Mouse (Mus musculus): ENCODE data around the gene Armc2. TPM values are rescaled to one million over a fixed set of nuclear protein-coding genes. Genes with fewer than 3 reads are reported as not detected.

Gene Armc2
- polyA plus RNA-seq, 1 experiment from 2014 or later, result 1.2 TPM

GRCm38 (mm10) chr10:42055224-42056165 is 37.3 kb upstream of the Armc2 start:
- H3K9ac ChIP-seq (ENCODE audit: low read depth, low read length), result no peak overlapping the region
- peak overlapping the region; percentile 43 for H3K4me2 ChIP-seq (replicated peaks; ENCODE audit: low read depth)
- H3K27me3 ChIP-seq (replicated peaks; ENCODE audit: control insufficient read depth, insufficient read depth, low read length), result no peaks in the 10 kb centered on the region
- 60% methylated on average over 27 of the region's 29 CpGs for WGBS
- TF ChIP-seq CTCF (IDR thresholded peaks at IDR 0.05; ENCODE audit: low read depth), result no peak
- no peak overlapping the region for H3K4me3 ChIP-seq (ENCODE audit: low read depth, low read length)
- ATAC-seq, result peak; percentile 81
- H3K9me3 ChIP-seq (ENCODE audit: control insufficient read depth), result no peaks in the 10 kb centered on the region
- no peaks in the 10 kb centered on the region for H3K36me3 ChIP-seq (ENCODE audit: control insufficient read depth, insufficient read depth)
- H3K4me1 ChIP-seq (replicated peaks; ENCODE audit: control insufficient read depth, insufficient read depth, low read length), result no peaks in the 10 kb centered on the region
- H3K27ac ChIP-seq (ENCODE audit: low read depth, low read length), result no peak overlapping the region

DNA sequence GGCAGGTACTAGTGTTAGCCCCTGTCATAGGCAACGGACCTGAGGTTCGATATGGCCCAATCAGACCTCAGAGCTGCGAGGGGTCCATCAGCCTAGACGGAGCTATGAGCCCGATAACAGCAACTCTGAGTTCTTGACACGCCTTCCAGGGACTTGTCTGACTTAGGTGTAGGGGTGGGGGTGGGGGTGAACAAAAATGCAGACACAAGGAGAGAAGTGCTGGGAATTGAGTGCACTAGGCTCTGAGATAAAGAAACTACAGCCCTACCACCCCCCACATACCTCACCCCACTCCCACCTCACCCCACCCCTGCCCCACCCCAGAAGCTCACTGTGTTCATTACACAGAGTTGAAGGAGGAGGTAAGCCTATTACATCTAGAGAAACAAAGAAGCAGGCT is 32.8 kb upstream of the Armc2 start:
- Histone ChIP-seq H3K36me3 (ENCODE audit: control insufficient read depth, insufficient read depth) (no peaks in the 10 kb centered on the region), H3K27ac (ENCODE audit: low read depth, low read length) (no peak overlapping the region), H3K4me1 (replicated peaks; ENCODE audit: control insufficient read depth, insufficient read depth, low read length) (no peaks in the 10 kb centered on the region), H3K4me3 (ENCODE audit: low read depth, low read length) (no peak overlapping the region), H3K27me3 (replicated peaks; ENCODE audit: control insufficient read depth, insufficient read depth, low read length) (no peaks in the 10 kb centered on the region), H3K4me2 (replicated peaks; ENCODE audit: low read depth) (no peak overlapping the region), H3K9ac (ENCODE audit: low read depth, low read length) (no peak overlapping the region), H3K9me3 (ENCODE audit: control insufficient read depth) (no peaks in the 10 kb centered on the region)
- WGBS, result 46% methylated on average over 6 of the region's 6 CpGs
- TF ChIP-seq CTCF (IDR thresholded peaks at IDR 0.05; ENCODE audit: low read depth), result no peak
- no peak for ATAC-seq

DNA sequence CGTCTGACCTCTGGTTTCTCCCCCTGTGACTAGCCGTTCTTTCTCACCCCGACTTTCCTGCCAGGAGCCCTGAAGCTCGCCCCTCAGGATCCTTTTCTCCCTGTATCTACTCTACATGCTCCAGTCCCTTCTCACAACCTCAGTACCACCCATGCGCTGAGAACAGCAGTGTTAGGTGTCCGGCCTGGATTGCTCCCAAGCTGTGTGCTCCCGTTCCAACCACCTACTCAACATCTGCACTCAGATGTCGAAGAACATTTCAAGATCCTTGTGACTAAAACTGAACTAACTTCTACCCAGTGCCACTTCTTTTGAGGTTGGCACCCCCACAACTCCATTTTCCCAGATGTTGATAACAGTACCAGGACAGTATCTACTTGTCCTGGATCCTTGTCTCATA is 30.4 kb upstream of the Armc2 start:
- TF ChIP-seq CTCF (IDR thresholded peaks at IDR 0.05; ENCODE audit: low read depth), result no peak
- H3K4me2 ChIP-seq (replicated peaks; ENCODE audit: low read depth), result no peak overlapping the region
- no peaks in the 10 kb centered on the region for H3K9me3 ChIP-seq (ENCODE audit: control insufficient read depth)
- H3K27ac ChIP-seq (ENCODE audit: low read depth, low read length), result no peak overlapping the region
- H3K4me3 ChIP-seq (ENCODE audit: low read depth, low read length), result no peak overlapping the region
- H3K4me1 ChIP-seq (replicated peaks; ENCODE audit: control insufficient read depth, insufficient read depth, low read length), result no peaks in the 10 kb centered on the region
- no peaks in the 10 kb centered on the region for H3K27me3 ChIP-seq (replicated peaks; ENCODE audit: control insufficient read depth, insufficient read depth, low read length)
- no peak for ATAC-seq
- 90% methylated on average over 8 of the region's 8 CpGs for WGBS
- no peak overlapping the region for H3K9ac ChIP-seq (ENCODE audit: low read depth, low read length)
- H3K36me3 ChIP-seq (ENCODE audit: control insufficient read depth, insufficient read depth), result no peaks in the 10 kb centered on the region

- Histone ChIP-seq H3K4me3 (ENCODE audit: low read depth, low read length) (no peak overlapping the region), H3K4me2 (replicated peaks; ENCODE audit: low read depth) (no peak overlapping the region), H3K36me3 (ENCODE audit: control insufficient read depth, insufficient read depth) (no peaks in the 10 kb centered on the region), H3K9me3 (ENCODE audit: control insufficient read depth) (no peaks in the 10 kb centered on the region), H3K9ac (ENCODE audit: low read depth, low read length) (no peak overlapping the region), H3K27ac (ENCODE audit: low read depth, low read length) (no peak overlapping the region), H3K4me1 (replicated peaks; ENCODE audit: control insufficient read depth, insufficient read depth, low read length) (no peaks in the 10 kb centered on the region), H3K27me3 (replicated peaks; ENCODE audit: control insufficient read depth, insufficient read depth, low read length) (no peaks in the 10 kb centered on the region)
- 80% methylated on average over 10 of the region's 10 CpGs for WGBS
- ATAC-seq, result no peak
- TF ChIP-seq CTCF (IDR thresholded peaks at IDR 0.05; ENCODE audit: low read depth), result no peak
Measured at GRCm38 (mm10) chr10:42044574-42044973, 26.3 kb upstream of the Armc2 start.

- H3K4me1 ChIP-seq (replicated peaks; ENCODE audit: control insufficient read depth, insufficient read depth, low read length), result no peaks in the 10 kb centered on the region
- TF ChIP-seq CTCF (IDR thresholded peaks at IDR 0.05; ENCODE audit: low read depth), result no peak
- no peak overlapping the region for H3K4me3 ChIP-seq (ENCODE audit: low read depth, low read length)
- no peak for ATAC-seq
- no peak overlapping the region for H3K4me2 ChIP-seq (replicated peaks; ENCODE audit: low read depth)
- no peaks in the 10 kb centered on the region for H3K36me3 ChIP-seq (ENCODE audit: control insufficient read depth, insufficient read depth)
- no peaks in the 10 kb centered on the region for H3K27me3 ChIP-seq (replicated peaks; ENCODE audit: control insufficient read depth, insufficient read depth, low read length)
- no peak overlapping the region for H3K9ac ChIP-seq (ENCODE audit: low read depth, low read length)
- H3K9me3 ChIP-seq (ENCODE audit: control insufficient read depth), result no peaks in the 10 kb centered on the region
- no peak overlapping the region for H3K27ac ChIP-seq (ENCODE audit: low read depth, low read length)
- 90% methylated on average over 3 of the region's 3 CpGs for WGBS
Measured at GRCm38 (mm10) chr10:42043307-42043706, 25.1 kb upstream of the Armc2 start.

- no peak for TF ChIP-seq CTCF (IDR thresholded peaks at IDR 0.05; ENCODE audit: low read depth)
- no peak for ATAC-seq
- Histone ChIP-seq H3K27me3 (replicated peaks; ENCODE audit: control insufficient read depth, insufficient read depth, low read length) (no peaks in the 10 kb centered on the region), H3K27ac (ENCODE audit: low read depth, low read length) (no peak overlapping the region), H3K4me2 (replicated peaks; ENCODE audit: low read depth) (no peak overlapping the region), H3K36me3 (ENCODE audit: control insufficient read depth, insufficient read depth) (no peaks in the 10 kb centered on the region), H3K9me3 (ENCODE audit: control insufficient read depth) (no peaks in the 10 kb centered on the region), H3K4me3 (ENCODE audit: low read depth, low read length) (no peak overlapping the region), H3K9ac (ENCODE audit: low read depth, low read length) (no peak overlapping the region), H3K4me1 (replicated peaks; ENCODE audit: control insufficient read depth, insufficient read depth, low read length) (no peaks in the 10 kb centered on the region)
- WGBS, result 67% methylated on average over 1 of the region's 1 CpGs
Measured at GRCm38 (mm10) chr10:42042881-42043280, 24.6 kb upstream of the Armc2 start.

All from intestine, postnatal 0 days (tissue).